ENCODE assay signal across 9 mouse cellular contexts in genomic region chr4:45097198-45097872, GRCm38 (mm10). TPM values are rescaled to one million over a fixed set of nuclear protein-coding genes. Genes with fewer than 3 reads are reported as not detected.
DNase-seq lines count a peak whose midpoint lies in the region; ATAC-seq and TF ChIP-seq lines count a peak whose summit lies in the region.
"Had no signal": no experiment of that assay in that cellular context is flagged by ENCODE, and none has a peak within 500 bp of the region (broad histone marks: within the 10 kb centered on the region; RNA-seq: fewer than 3 reads in every experiment).

No protein-coding gene starts in this region.

- peak; percentile 78 for DNase-seq in liver
- peak; percentile 87 for DNase-seq in hindbrain, postnatal 0 days (ENCODE audit: low spot score)
- peak; percentile 60 to 77 for DNase-seq in left cerebral cortex, postnatal 25 days (ENCODE audit: low spot score in 2 of 2)
- DNase-seq in natural killer cell, adult 2 months (ENCODE audit: low spot score in 2 of 2) = peak; percentile 39 to 56
- DNase-seq in testis, postnatal 10 days (ENCODE audit: low spot score) = peak; percentile 83

- TF ChIP-seq POLR2A in bone marrow, adult 2 months (IDR thresholded peaks at IDR 0.05; ENCODE audit: borderline replicate concordance, control insufficient read depth, low read depth, low read length) = no peak

- intact Hi-C loops in left cerebral cortex, postnatal 25 days (cut with DNase I) = loop anchor here (1.0 to 10.0 kb wide), 3 partner anchors 80 to 307 kb away; partner anchors contain the start of genes Polr1e and Slc25a51

- H3K27me3 ChIP-seq in liver, embryonic 12.5 days (replicated peaks) = peaks cover 9% of the 10 kb centered on the region; the same call in 1 of the 2 replicates
- no peaks in the 10 kb centered on the region for H3K27me3 ChIP-seq in hindbrain, postnatal 0 days (ENCODE audit: insufficient read depth, low read length)

- WGBS in liver, embryonic 12.5 days (ENCODE audit: insufficient replicate concordance) = 34% methylated on average over 7 of the region's 7 CpGs
- 30% methylated on average over 7 of the region's 7 CpGs for WGBS in bone marrow, adult 2 months
- WGBS in hindbrain, postnatal 0 days = 22% methylated on average over 7 of the region's 7 CpGs

- no peak overlapping the region for H3K4me3 ChIP-seq in liver, embryonic 12.5 days
- H3K4me3 ChIP-seq in bone marrow, adult 2 months (replicated peaks; ENCODE audit: control insufficient read depth, low read depth, low read length) = no peak overlapping the region
- no peak overlapping the region for H3K4me3 ChIP-seq in hindbrain, postnatal 0 days (ENCODE audit: low read length)
- H3K4me3 ChIP-seq: erythroblast, embryonic 14.5 days had no signal

- TF ChIP-seq CTCF in bone marrow, adult 2 months (IDR thresholded peaks at IDR 0.05; ENCODE audit: control insufficient read depth, insufficient read depth, low read length) = peak; percentile 97
- peak; percentile 97 for TF ChIP-seq CTCF in hindbrain, postnatal 0 days (IDR thresholded peaks at IDR 0.05; ENCODE audit: low read depth)

- peaks cover 15% of the 10 kb centered on the region for H3K36me3 ChIP-seq in liver, embryonic 12.5 days
- peaks cover 4% of the 10 kb centered on the region; the same call in 1 of the 2 replicates for H3K36me3 ChIP-seq in hindbrain, postnatal 0 days (ENCODE audit: insufficient read depth, low read length)

- H3K9me3 ChIP-seq in liver, embryonic 12.5 days (replicated peaks) = no peaks in the 10 kb centered on the region
- no peaks in the 10 kb centered on the region for H3K9me3 ChIP-seq in hindbrain, postnatal 0 days (ENCODE audit: low read length)

- no peak overlapping the region for H3K4me2 ChIP-seq in liver, embryonic 12.5 days
- no peak overlapping the region for H3K4me2 ChIP-seq in hindbrain, postnatal 0 days (ENCODE audit: low read depth, low read length)

- no peak overlapping the region for H3K27ac ChIP-seq in liver, embryonic 12.5 days
- no peak overlapping the region for H3K27ac ChIP-seq in bone marrow, adult 2 months (ENCODE audit: control insufficient read depth, insufficient read depth, low read depth, low read length, poor library complexity)
- no peak overlapping the region for H3K27ac ChIP-seq in hindbrain, postnatal 0 days

- H3K9ac ChIP-seq in liver, embryonic 12.5 days = no peak overlapping the region
- no peak overlapping the region for H3K9ac ChIP-seq in hindbrain, postnatal 0 days (replicated peaks; ENCODE audit: low read length)

- no peak for ATAC-seq in liver, embryonic 12.5 days
- ATAC-seq in erythroblast, adult 5-6 weeks (replicated peaks; ENCODE audit: low FRiP score, poor library complexity, severe bottlenecking) = peak; percentile 75
- peak; percentile 70 for ATAC-seq in hindbrain, postnatal 0 days

- H3K4me1 ChIP-seq in liver, embryonic 12.5 days = peaks cover 5% of the 10 kb centered on the region; the same call in 1 of the 2 replicates
- no peaks in the 10 kb centered on the region for H3K4me1 ChIP-seq in bone marrow, adult 2 months (ENCODE audit: control insufficient read depth, insufficient read depth, low read length)
- no peaks in the 10 kb centered on the region for H3K4me1 ChIP-seq in hindbrain, postnatal 0 days (ENCODE audit: insufficient read depth, low read length)

RNA-seq across cellular contexts. Expression of gene Tomm5, which starts 10.6 kb away (rescaled TPM):
- polyA plus RNA-seq in liver, embryonic 12.5 days (2016; fragmentation: Nextera tagmentation; extraction: Ambion mirVana) = 271 and 276 TPM in 2 replicates
- 70.0 and 74.4 TPM in 2 replicates for polyA plus RNA-seq in bone marrow, adult 2 months (2011; ENCODE audit: insufficient read depth, insufficient read length, low replicate concordance, missing spikeins)
- 27.6 and 42.7 TPM in 2 replicates for total RNA-seq in erythroblast, adult 5-6 weeks (2015; ENCODE audit: low replicate concordance)
- 14.1 and 28.4 TPM in 2 replicates for total RNA-seq in erythroblast, adult 5-6 weeks (2017; ENCODE audit: low replicate concordance)
- 106 and 267 TPM in 2 replicates for total RNA-seq in hindbrain, postnatal 0 days (2014; rRNA removed)
- polyA plus RNA-seq in hindbrain, postnatal 0 days (2015; fragmentation: Nextera tagmentation; extraction: Ambion mirVana) = 218 and 219 TPM in 2 replicates
- total RNA-seq in left cerebral cortex, postnatal 25 days (2021) = 10 to 100 TPM; 65.5 to 75.5 TPM

RNA-seq across cellular contexts. Expression of gene Fbxo10, which starts 12.9 kb away (rescaled TPM):
- polyA plus RNA-seq in liver, embryonic 12.5 days (2016; fragmentation: Nextera tagmentation; extraction: Ambion mirVana) = 6.7 and 6.8 TPM in 2 replicates
- 4.7 and 7.6 TPM in 2 replicates for polyA plus RNA-seq in bone marrow, adult 2 months (2011; ENCODE audit: insufficient read depth, insufficient read length, low replicate concordance, missing spikeins)
- total RNA-seq in erythroblast, adult 5-6 weeks (2015; ENCODE audit: low replicate concordance) = 2.1 and 7.1 TPM in 2 replicates
- total RNA-seq in erythroblast, adult 5-6 weeks (2017; ENCODE audit: low replicate concordance) = 4.0 and 5.5 TPM in 2 replicates
- total RNA-seq in hindbrain, postnatal 0 days (2014; rRNA removed) = 25.7 and 28.6 TPM in 2 replicates
- polyA plus RNA-seq in hindbrain, postnatal 0 days (2015; fragmentation: Nextera tagmentation; extraction: Ambion mirVana) = 11.4 and 12.5 TPM in 2 replicates
- 10 to 100 TPM; 35.3 to 35.9 TPM for total RNA-seq in left cerebral cortex, postnatal 25 days (2021)
